Mouse (Mus musculus) stomach, postnatal 0 days (tissue): ENCODE results near the gene Msi2. TPM values are rescaled to one million over a fixed set of nuclear protein-coding genes. Genes with fewer than 3 reads are reported as not detected.

Experiments
- ATAC-seq: fragments of 200-750 bp; cut with Nextera tagmentation; 2 replicates; pipeline ENCODE4 v1.8.0; 2017; ENCODE audit not compliant: low FRiP score, low TSS enrichment
- DNase-seq: peaks from one replicate; pipeline ENCODE4 v3.0.0-alpha.2; 2016; ENCODE audit warnings: low spot score
- H3K27ac ChIP-seq: fragments of 300-500 bp; sonication (generic); replicated peaks from 2 replicates; pipeline ENCODE4 v1.5.1; 2014; ENCODE audit warnings: mild to moderate bottlenecking, control low read depth
- H3K27me3 ChIP-seq: fragments of 300-500 bp; sonication (generic); 2 replicates; pipeline ENCODE4 v1.6.1; 2014; ENCODE audit warnings: low read length; ENCODE audit not compliant: control insufficient read depth, insufficient read depth
- H3K36me3 ChIP-seq: fragments of 300-500 bp; sonication (generic); 2 replicates; pipeline ENCODE4 v1.6.1; 2014; ENCODE audit warnings: low read length, mixed read lengths; ENCODE audit not compliant: control insufficient read depth, insufficient read depth
- H3K4me1 ChIP-seq: fragments of 300-500 bp; sonication (generic); replicated peaks from 2 replicates; pipeline ENCODE4 v1.6.1; 2014; ENCODE audit warnings: antibody characterized with exemption; ENCODE audit not compliant: control insufficient read depth, insufficient read depth
- H3K4me2 ChIP-seq: fragments of 300-500 bp; sonication (generic); replicated peaks from 2 replicates; pipeline ENCODE4 v1.6.1; 2014; ENCODE audit warnings: low read depth, mild to moderate bottlenecking, control low read depth, moderate library complexity
- H3K4me3 ChIP-seq: fragments of 300-500 bp; sonication (generic); 2 replicates; pipeline ENCODE4 v1.5.1; 2014; ENCODE audit warnings: low read depth, low read length, control low read depth
- H3K9ac ChIP-seq: fragments of 300-500 bp; sonication (generic); 2 replicates; pipeline ENCODE4 v1.6.1; 2014; ENCODE audit warnings: mild to moderate bottlenecking, low read length, control low read depth, mixed read lengths
- H3K9me3 ChIP-seq: fragments of 300-500 bp; sonication (generic); 2 replicates; pipeline ENCODE4 v1.6.1; 2016; ENCODE audit warnings: low read length; ENCODE audit not compliant: control insufficient read depth
- CTCF ChIP-seq: IDR thresholded peaks from 2 replicates; pipeline ENCODE4 v1.5.1; 2016; ENCODE audit warnings: antibody characterized with exemption, low read depth, mild to moderate bottlenecking, moderate library complexity
- EP300 ChIP-seq: optimal IDR thresholded peaks from 2 replicates; pipeline ENCODE3; 2016; ENCODE audit warnings: antibody characterized with exemption
- WGBS: fragments of 180-500 bp; shearing (Covaris S2); extraction: QIAGEN DNeasy Blood & Tissue Kit; methylation state at CpG from one replicate; pipeline ENCODE4 v1.1.7; 2014; 5-methylcytosine and 5-hydroxymethylcytosine counted together
- polyA plus RNA-seq: library from polyadenylated mRNA; unstranded; fragments of >200 nt; fragmentation: Nextera tagmentation; extraction: Ambion mirVana; gene quantifications from 2 replicates; pipeline ENCODE4 v1.2.1, GENCODE M21; 2015

The Msi2 gene
- polyA plus RNA-seq, 1 experiment from 2014 or later: 6.7 TPM

- WGBS: 81% methylated on average over 7 of the region's 7 CpGs
- H3K4me2 ChIP-seq: no peak overlapping the region
Measured at GRCm38 (mm10) chr11:88644719-88645118, 73.6 kb downstream of the Msi2 start.

GRCm38 (mm10) chr11:88639862-88640261, 78.5 kb downstream of the Msi2 start:
- Histone ChIP-seq H3K27ac (no peak overlapping the region), H3K4me3 (no peak overlapping the region), H3K36me3 (no peaks in the 10 kb centered on the region), H3K27me3 (no peaks in the 10 kb centered on the region), H3K4me2 (no peak overlapping the region), H3K9me3 (no peaks in the 10 kb centered on the region), H3K4me1 (no peaks in the 10 kb centered on the region), H3K9ac (no peak overlapping the region)
- ATAC-seq: no peak
- WGBS: 66% methylated on average over 4 of the region's 4 CpGs
- peak; percentile 32 for TF ChIP-seq CTCF
- no peak for TF ChIP-seq EP300
- DNase-seq: no peak

More at GRCm38 (mm10) chr11:88644719-88645118, 73.6 kb downstream of the Msi2 start:
- Histone ChIP-seq H3K27me3 (no peaks in the 10 kb centered on the region), H3K27ac (no peak overlapping the region), H3K36me3 (no peaks in the 10 kb centered on the region), H3K9me3 (no peaks in the 10 kb centered on the region), H3K4me1 (no peaks in the 10 kb centered on the region), H3K9ac (no peak overlapping the region), H3K4me3 (no peak overlapping the region)
- TF ChIP-seq EP300 (no peak), CTCF (no peak)
- DNase-seq (no peak), ATAC-seq (no peak)

- ATAC-seq (no peak), DNase-seq (no peak)
- Histone ChIP-seq H3K27me3 (no peaks in the 10 kb centered on the region), H3K9ac (no peak overlapping the region), H3K4me1 (no peaks in the 10 kb centered on the region), H3K36me3 (no peaks in the 10 kb centered on the region), H3K4me3 (no peak overlapping the region), H3K4me2 (no peak overlapping the region), H3K27ac (no peak overlapping the region), H3K9me3 (no peaks in the 10 kb centered on the region)
- no peak for TF ChIP-seq CTCF
- TF ChIP-seq EP300: no peak
- WGBS: 84% methylated on average over 6 of the region's 6 CpGs
Measured at GRCm38 (mm10) chr11:88638936-88639542, 79.3 kb downstream of the Msi2 start.

- WGBS: 56% methylated on average over 2 of the region's 2 CpGs
- H3K9ac ChIP-seq: no peak overlapping the region
- H3K4me3 ChIP-seq: no peak overlapping the region
- no peaks in the 10 kb centered on the region for H3K4me1 ChIP-seq
- H3K4me2 ChIP-seq: no peak overlapping the region
- H3K9me3 ChIP-seq: no peaks in the 10 kb centered on the region
- no peak for DNase-seq
- no peaks in the 10 kb centered on the region for H3K27me3 ChIP-seq
- ATAC-seq: peak; percentile 74
- no peaks in the 10 kb centered on the region for H3K36me3 ChIP-seq
- no peak for TF ChIP-seq CTCF
- no peak for TF ChIP-seq EP300
- no peak overlapping the region for H3K27ac ChIP-seq
Measured at GRCm38 (mm10) chr11:88638254-88638653, 80.1 kb downstream of the Msi2 start.

GRCm38 (mm10) chr11:88636934-88637333, 81.4 kb downstream of the Msi2 start:
- Histone ChIP-seq H3K27ac (no peak overlapping the region), H3K4me3 (no peak overlapping the region), H3K9ac (no peak overlapping the region), H3K27me3 (no peaks in the 10 kb centered on the region), H3K4me2 (no peak overlapping the region), H3K9me3 (no peaks in the 10 kb centered on the region), H3K36me3 (no peaks in the 10 kb centered on the region), H3K4me1 (no peaks in the 10 kb centered on the region)
- ATAC-seq (no peak), DNase-seq (no peak)
- TF ChIP-seq EP300: no peak
- no peak for TF ChIP-seq CTCF
- WGBS: 80% methylated on average over 6 of the region's 6 CpGs

GRCm38 (mm10) chr11:88636319-88636718, 82.0 kb downstream of the Msi2 start:
- no peak overlapping the region for H3K4me2 ChIP-seq
- no peak overlapping the region for H3K9ac ChIP-seq
- H3K36me3 ChIP-seq: no peaks in the 10 kb centered on the region
- DNase-seq (no peak), ATAC-seq (no peak)
- H3K4me3 ChIP-seq: no peak overlapping the region
- WGBS: 83% methylated on average over 5 of the region's 5 CpGs
- no peak overlapping the region for H3K27ac ChIP-seq
- H3K9me3 ChIP-seq: no peaks in the 10 kb centered on the region
- no peak for TF ChIP-seq CTCF
- no peak for TF ChIP-seq EP300
- H3K4me1 ChIP-seq: no peaks in the 10 kb centered on the region
- no peaks in the 10 kb centered on the region for H3K27me3 ChIP-seq
